Mouse (Mus musculus) heart, embryonic 12.5 days (tissue): ENCODE data around the gene Kalrn. TPM values are rescaled to one million over a fixed set of nuclear protein-coding genes. Genes with fewer than 3 reads are reported as not detected.

Source experiments
- ATAC-seq: fragments of 200-750 bp; cut with Nextera tagmentation; 2 replicates; pipeline ENCODE4 v1.8.0; 2017; ENCODE audit warnings: moderate TSS enrichment, moderate library complexity; ENCODE audit not compliant: insufficient number of reproducible peaks, low FRiP score
- H3K27ac ChIP-seq: fragments of 300-500 bp; sonication (generic); 2 replicates; pipeline ENCODE4 v1.5.1; 2016; ENCODE audit warnings: mild to moderate bottlenecking, moderate library complexity; ENCODE audit not compliant: poor library complexity, severe bottlenecking
- H3K27me3 ChIP-seq: fragments of 300-500 bp; sonication (generic); replicated peaks from 2 replicates; pipeline ENCODE4 v1.6.1; 2016; ENCODE audit warnings: mild to moderate bottlenecking, moderate library complexity
- H3K36me3 ChIP-seq: fragments of 300-500 bp; sonication (generic); 2 replicates; pipeline ENCODE4 v1.6.1; 2016; ENCODE audit warnings: mild to moderate bottlenecking, moderate library complexity
- H3K4me1 ChIP-seq: fragments of 300-500 bp; sonication (generic); replicated peaks from 2 replicates; pipeline ENCODE4 v1.6.1; 2016; ENCODE audit warnings: mild to moderate bottlenecking
- H3K4me2 ChIP-seq: fragments of 300-500 bp; sonication (generic); 2 replicates; pipeline ENCODE4 v1.6.1; 2016; ENCODE audit warnings: mild to moderate bottlenecking, moderate library complexity
- H3K4me3 ChIP-seq: fragments of 300-500 bp; sonication (generic); 2 replicates; pipeline ENCODE4 v1.5.1; 2016; ENCODE audit warnings: mild to moderate bottlenecking
- H3K9ac ChIP-seq: fragments of 300-500 bp; sonication (generic); 2 replicates; pipeline ENCODE4 v1.6.1; 2016; ENCODE audit warnings: mild to moderate bottlenecking, moderate library complexity
- H3K9me3 ChIP-seq: fragments of 300-500 bp; sonication (generic); replicated peaks from 2 replicates; pipeline ENCODE4 v1.6.1; 2016; ENCODE audit warnings: mild to moderate bottlenecking, moderate library complexity
- WGBS: fragments of 180-500 bp; shearing (Covaris S2); methylation state at CpG from one replicate; pipeline ENCODE4 v1.1.7; 2016; 5-methylcytosine and 5-hydroxymethylcytosine counted together
- polyA plus RNA-seq: library from polyadenylated mRNA; unstranded; fragments of >200 nt; fragmentation: Nextera tagmentation; extraction: Ambion mirVana; gene quantifications from 2 replicates; pipeline ENCODE4 v1.2.1, GENCODE M21; 2016

The Kalrn gene
- 29.3 and 30.5 TPM in 2 replicates for polyA plus RNA-seq

GRCm38 (mm10) chr16:34573151-34573802, at the start of gene Kalrn:
Gene Kalrn (minus strand): TSS chr16:34573532.
- Histone ChIP-seq H3K27ac (peak within 1 kb of the TSS; percentile 76), H3K4me1 (peaks cover 18% of the 10 kb centered on the region), H3K36me3 (no peaks in the 10 kb centered on the region), H3K9me3 (no peaks in the 10 kb centered on the region), H3K9ac (peak within 1 kb of the TSS; percentile 93), H3K4me3 (peak within 1 kb of the TSS; percentile 73), H3K4me2 (peak within 1 kb of the TSS; percentile 94), H3K27me3 (no peaks in the 10 kb centered on the region)
- WGBS, result 1% methylated on average over 68 of the region's 84 CpGs
- ATAC-seq, result peak; percentile 88

DNA sequence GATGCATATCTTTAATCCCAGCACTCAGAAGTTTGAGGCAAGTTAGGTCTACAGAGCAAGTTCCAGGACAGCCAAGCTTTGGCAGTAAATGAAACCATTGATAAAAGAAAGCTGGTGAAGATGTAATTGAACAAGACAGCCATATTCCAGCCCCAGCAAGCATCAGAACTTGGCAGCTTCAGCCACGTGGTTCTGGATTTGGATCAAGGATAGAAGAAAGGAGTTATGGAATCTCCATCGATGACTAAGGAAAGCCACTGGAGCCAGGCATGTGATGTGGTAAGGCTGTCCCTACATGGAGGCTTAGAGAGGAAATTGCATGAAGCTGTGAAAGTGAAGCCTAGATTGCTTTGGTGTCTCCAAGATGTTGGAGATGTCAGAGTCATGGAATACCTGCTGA, 40.7 kb upstream of the Kalrn start:
- H3K4me2 ChIP-seq, result no peak overlapping the region
- H3K36me3 ChIP-seq, result no peaks in the 10 kb centered on the region
- WGBS, result 71% methylated on average over 2 of the region's 2 CpGs
- H3K9ac ChIP-seq, result no peak overlapping the region
- H3K4me3 ChIP-seq, result no peak overlapping the region
- ATAC-seq, result no peak
- H3K4me1 ChIP-seq, result no peaks in the 10 kb centered on the region
- H3K27me3 ChIP-seq, result no peaks in the 10 kb centered on the region
- H3K9me3 ChIP-seq, result peaks cover 5% of the 10 kb centered on the region; the same call in 1 of the 2 replicates
- H3K27ac ChIP-seq, result no peak overlapping the region

DNA sequence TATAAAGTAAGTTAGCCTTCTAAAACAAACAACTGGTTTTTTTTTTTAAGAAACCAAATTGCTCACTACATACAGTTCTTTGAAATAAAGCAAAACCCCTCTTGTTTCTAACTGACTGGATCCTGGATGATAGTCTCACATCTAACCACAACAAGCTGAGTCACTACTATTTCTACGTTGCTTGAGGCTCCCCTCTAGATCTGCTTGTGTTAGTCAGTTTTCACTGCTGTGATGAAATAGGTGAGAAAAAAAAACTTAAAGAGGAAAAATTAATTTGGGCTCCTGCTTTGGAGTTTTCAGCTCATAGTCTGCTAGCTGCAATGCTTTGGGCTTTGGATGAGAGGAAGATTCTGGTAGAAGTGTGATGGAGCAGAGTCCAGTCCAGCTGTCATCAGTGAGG, 36.8 kb upstream of the Kalrn start:
- 72% methylated on average over 1 of the region's 1 CpGs for WGBS
- H3K4me3 ChIP-seq, result no peak overlapping the region
- no peak overlapping the region for H3K9ac ChIP-seq
- no peaks in the 10 kb centered on the region for H3K27me3 ChIP-seq
- H3K4me1 ChIP-seq, result no peaks in the 10 kb centered on the region
- no peak overlapping the region for H3K27ac ChIP-seq
- no peak overlapping the region for H3K4me2 ChIP-seq
- H3K9me3 ChIP-seq, result no peaks in the 10 kb centered on the region
- H3K36me3 ChIP-seq, result no peaks in the 10 kb centered on the region
- ATAC-seq, result no peak

GRCm38 (mm10) chr16:34605679-34606078, 32.3 kb upstream of the Kalrn start:
- Histone ChIP-seq H3K4me1 (no peaks in the 10 kb centered on the region; the same call in 1 of the 2 replicates), H3K9me3 (no peaks in the 10 kb centered on the region), H3K27me3 (no peaks in the 10 kb centered on the region), H3K36me3 (no peaks in the 10 kb centered on the region), H3K27ac (no peak overlapping the region), H3K4me3 (no peak overlapping the region), H3K4me2 (no peak overlapping the region), H3K9ac (no peak overlapping the region)
- no peak for ATAC-seq
- 21% methylated on average over 3 of the region's 3 CpGs for WGBS

DNA sequence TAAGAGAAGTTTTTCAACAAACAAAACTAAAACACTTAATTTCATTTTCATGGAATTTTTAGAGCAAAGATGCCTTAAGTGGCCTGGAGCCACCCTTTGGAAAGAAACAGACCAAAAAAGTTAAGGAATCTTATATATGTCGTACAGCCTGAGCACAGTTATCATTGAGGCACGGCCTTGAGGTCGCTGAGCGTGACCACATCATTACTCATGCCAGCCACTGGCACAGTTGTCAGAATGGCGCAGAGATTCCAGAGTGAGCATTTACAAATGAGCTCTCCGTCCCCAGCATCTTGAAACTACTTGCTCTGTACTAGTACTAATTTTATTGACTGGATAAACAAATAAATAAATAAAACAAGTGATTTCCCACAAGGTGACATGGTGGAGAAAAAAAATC, 30.5 kb upstream of the Kalrn start:
- Histone ChIP-seq H3K4me2 (no peak overlapping the region), H3K27ac (no peak overlapping the region), H3K36me3 (no peaks in the 10 kb centered on the region), H3K4me3 (no peak overlapping the region), H3K9ac (no peak overlapping the region), H3K27me3 (no peaks in the 10 kb centered on the region), H3K4me1 (no peaks in the 10 kb centered on the region; the same call in 1 of the 2 replicates), H3K9me3 (no peaks in the 10 kb centered on the region)
- WGBS, result 63% methylated on average over 6 of the region's 6 CpGs
- ATAC-seq, result no peak

GRCm38 (mm10) chr16:34603076-34603475, 29.7 kb upstream of the Kalrn start:
- Histone ChIP-seq H3K9ac (no peak overlapping the region), H3K4me2 (no peak overlapping the region), H3K4me1 (no peaks in the 10 kb centered on the region; the same call in 1 of the 2 replicates), H3K27me3 (no peaks in the 10 kb centered on the region), H3K4me3 (no peak overlapping the region), H3K9me3 (no peaks in the 10 kb centered on the region), H3K27ac (0 out of 2 replicates have a peak overlapping the region, but pooled peaks have one; percentile 2), H3K36me3 (no peaks in the 10 kb centered on the region)
- ATAC-seq, result no peak
- 61% methylated on average over 4 of the region's 4 CpGs for WGBS

GRCm38 (mm10) chr16:34601954-34602353, 28.6 kb upstream of the Kalrn start:
- no peak for ATAC-seq
- Histone ChIP-seq H3K27me3 (no peaks in the 10 kb centered on the region), H3K27ac (no peak overlapping the region), H3K36me3 (no peaks in the 10 kb centered on the region), H3K4me1 (no peaks in the 10 kb centered on the region; the same call in 1 of the 2 replicates), H3K9me3 (no peaks in the 10 kb centered on the region), H3K4me3 (no peak overlapping the region), H3K9ac (no peak overlapping the region), H3K4me2 (no peak overlapping the region)
- WGBS, result 55% methylated on average over 4 of the region's 4 CpGs

- Histone ChIP-seq H3K27ac (no peak overlapping the region), H3K36me3 (no peaks in the 10 kb centered on the region), H3K4me1 (peaks cover 9% of the 10 kb centered on the region; the same call in 1 of the 2 replicates), H3K9ac (no peak overlapping the region), H3K4me3 (no peak overlapping the region), H3K27me3 (no peaks in the 10 kb centered on the region), H3K9me3 (no peaks in the 10 kb centered on the region), H3K4me2 (no peak overlapping the region)
- no peak for ATAC-seq
- WGBS, result 35% methylated on average over 3 of the region's 3 CpGs
Observed at GRCm38 (mm10) chr16:34595294-34595693, 22.0 kb upstream of the Kalrn start.

GRCm38 (mm10) chr16:34594597-34595262, 21.4 kb upstream of the Kalrn start:
- ATAC-seq, result no peak
- H3K4me2 ChIP-seq, result no peak overlapping the region
- H3K9ac ChIP-seq, result no peak overlapping the region
- no peaks in the 10 kb centered on the region for H3K27me3 ChIP-seq
- no peaks in the 10 kb centered on the region for H3K36me3 ChIP-seq
- no peak overlapping the region for H3K27ac ChIP-seq
- no peaks in the 10 kb centered on the region for H3K9me3 ChIP-seq
- peaks cover 9% of the 10 kb centered on the region; the same call in 1 of the 2 replicates for H3K4me1 ChIP-seq
- no peak overlapping the region for H3K4me3 ChIP-seq
- 57% methylated on average over 8 of the region's 8 CpGs for WGBS

GRCm38 (mm10) chr16:34592696-34593095, 19.4 kb upstream of the Kalrn start:
- Histone ChIP-seq H3K4me1 (peaks cover 9% of the 10 kb centered on the region; the same call in 1 of the 2 replicates), H3K9me3 (no peaks in the 10 kb centered on the region), H3K27me3 (no peaks in the 10 kb centered on the region), H3K36me3 (no peaks in the 10 kb centered on the region), H3K4me2 (no peak overlapping the region), H3K9ac (no peak overlapping the region), H3K4me3 (no peak overlapping the region), H3K27ac (no peak overlapping the region)
- ATAC-seq, result no peak
- WGBS, result 32% methylated on average over 2 of the region's 2 CpGs

DNA sequence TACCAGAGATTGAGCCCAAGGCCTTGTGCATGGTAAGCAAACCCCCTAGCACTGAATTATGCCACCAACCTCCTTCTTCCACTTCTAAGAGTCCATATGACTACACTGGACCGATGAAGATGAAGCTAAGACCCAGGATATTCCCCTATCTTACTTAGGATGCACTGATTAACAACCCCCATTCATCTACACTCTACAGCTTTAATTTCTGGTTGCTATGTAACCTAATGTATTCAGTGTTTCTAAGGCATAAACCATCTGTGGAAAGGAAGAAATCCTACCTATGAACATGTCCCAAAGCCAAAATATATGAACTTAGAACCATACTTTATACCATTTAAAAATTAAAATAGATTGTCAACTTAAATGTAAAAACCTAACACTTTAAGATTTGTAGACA, 18.6 kb upstream of the Kalrn start:
- Histone ChIP-seq H3K4me3 (no peak overlapping the region), H3K36me3 (no peaks in the 10 kb centered on the region), H3K4me2 (no peak overlapping the region), H3K27ac (no peak overlapping the region), H3K27me3 (no peaks in the 10 kb centered on the region), H3K4me1 (peaks cover 9% of the 10 kb centered on the region; the same call in 1 of the 2 replicates), H3K9ac (no peak overlapping the region), H3K9me3 (no peaks in the 10 kb centered on the region)
- no peak for ATAC-seq
- WGBS, result 92% methylated on average over 1 of the region's 1 CpGs
